Mouse (Mus musculus) testis, adult 2 months (tissue): ENCODE data around the gene Arid1a.

Experiments
- CTCF ChIP-seq: fragments of 200-500 bp; IDR thresholded peaks from 2 replicates; pipeline ENCODE4 v1.5.1; 2012; ENCODE audit warnings: low read depth, mild to moderate bottlenecking, inconsistent platforms, low read length, moderate library complexity; ENCODE audit not compliant: control insufficient read depth, insufficient read depth, insufficient replicate concordance
- POLR2A ChIP-seq: fragments of 200-500 bp; IDR thresholded peaks from 2 replicates; pipeline ENCODE4 v1.6.1; 2012; ENCODE audit warnings: low read depth, mild to moderate bottlenecking, inconsistent platforms, low read length, moderate library complexity; ENCODE audit not compliant: control insufficient read depth

- TF ChIP-seq POLR2A: no peak
- TF ChIP-seq CTCF: no peak
These were observed 94.1 kb downstream of the Arid1a start for GRCm38 (mm10) chr4:133662421-133662820.
